Mouse (Mus musculus) right cerebral cortex, postnatal 36 days (tissue): ENCODE data around the gene Bcor.

ENCODE experiments used
- DNase-seq, 2 experiments: peaks; one replicate each; pipeline ENCODE4 v3.0.0; 2022; ENCODE audit warnings: low spot score in 2 of 2, mixed read lengths in 1 of 2

Gene Bcor

GRCm38 (mm10) chrX:12005181-12006030, 154.7 kb downstream of the Bcor start:
- no peak for DNase-seq

GRCm38 (mm10) chrX:12004416-12004815, 155.7 kb downstream of the Bcor start:
- DNase-seq, result no peak

- no peak for DNase-seq
These were observed 156.2 kb downstream of the Bcor start for GRCm38 (mm10) chrX:12003947-12004346.

- DNase-seq, result no peak
These were observed 156.6 kb downstream of the Bcor start for GRCm38 (mm10) chrX:12003539-12003938.

GRCm38 (mm10) chrX:12003106-12003505, 157.0 kb downstream of the Bcor start:
- DNase-seq, result no peak

- DNase-seq, result no peak
These were observed 157.6 kb downstream of the Bcor start for GRCm38 (mm10) chrX:12002596-12002995.

- no peak for DNase-seq
These were observed 158.2 kb downstream of the Bcor start for GRCm38 (mm10) chrX:12001969-12002368.

GRCm38 (mm10) chrX:12001336-12001735, 158.8 kb downstream of the Bcor start:
- DNase-seq, result no peak

- no peak for DNase-seq
These were observed 159.5 kb downstream of the Bcor start for GRCm38 (mm10) chrX:12000620-12001019.

- no peak for DNase-seq
These were observed 160.2 kb downstream of the Bcor start for GRCm38 (mm10) chrX:11999951-12000350.

GRCm38 (mm10) chrX:11998934-11999336, 161.2 kb downstream of the Bcor start:
- DNase-seq, result peak; percentile 12 to 29

- DNase-seq, result no peak
These were observed 163.3 kb downstream of the Bcor start for GRCm38 (mm10) chrX:11996891-11997290.

- no peak for DNase-seq
These were observed 163.7 kb downstream of the Bcor start for GRCm38 (mm10) chrX:11996489-11996888.

GRCm38 (mm10) chrX:11993641-11994419, 166.3 kb downstream of the Bcor start:
- no peak for DNase-seq

GRCm38 (mm10) chrX:11989471-11989870, 170.7 kb downstream of the Bcor start:
- no peak for DNase-seq

GRCm38 (mm10) chrX:11988191-11988896, 171.8 kb downstream of the Bcor start:
- DNase-seq, result no peak

- no peak for DNase-seq
These were observed 172.6 kb downstream of the Bcor start for GRCm38 (mm10) chrX:11987602-11988001.
